Mouse (Mus musculus) midbrain, embryonic 16.5 days (tissue): Measurements from ENCODE around the gene Ap3b1. TPM values are rescaled to one million over a fixed set of nuclear protein-coding genes. Genes with fewer than 3 reads are reported as not detected.

ENCODE experiments used
- ATAC-seq: fragments of 200-750 bp; cut with Nextera tagmentation; 2 replicates; pipeline ENCODE4 v1.8.0; 2017; ENCODE audit warnings: moderate TSS enrichment
- H3K27ac ChIP-seq: fragments of 300-500 bp; sonication (generic); 2 replicates; pipeline ENCODE4 v1.5.1; 2014; ENCODE audit warnings: mild to moderate bottlenecking, low read length, mixed read lengths
- H3K27me3 ChIP-seq: fragments of 300-500 bp; sonication (generic); 2 replicates; pipeline ENCODE4 v1.6.1; 2014; ENCODE audit warnings: low read depth, low read length, mixed read lengths; ENCODE audit not compliant: control insufficient read depth, insufficient read depth
- H3K36me3 ChIP-seq: fragments of 300-500 bp; sonication (generic); 2 replicates; pipeline ENCODE4 v1.6.1; 2014; ENCODE audit warnings: mild to moderate bottlenecking, low read length, moderate library complexity, mixed read lengths; ENCODE audit not compliant: control insufficient read depth, insufficient read depth
- H3K4me1 ChIP-seq: fragments of 300-500 bp; sonication (generic); 2 replicates; pipeline ENCODE4 v1.6.1; 2014; ENCODE audit warnings: mild to moderate bottlenecking, low read length, mixed read lengths; ENCODE audit not compliant: control insufficient read depth, insufficient read depth
- H3K4me2 ChIP-seq: fragments of 300-500 bp; sonication (generic); 2 replicates; pipeline ENCODE4 v1.6.1; 2014; ENCODE audit warnings: mild to moderate bottlenecking, low read length, mixed read lengths
- H3K4me3 ChIP-seq: fragments of 300-500 bp; sonication (generic); 2 replicates; pipeline ENCODE4 v1.5.1; 2014; ENCODE audit warnings: low read depth, mild to moderate bottlenecking, low read length, moderate library complexity, mixed read lengths
- H3K9ac ChIP-seq: fragments of 300-500 bp; sonication (generic); 2 replicates; pipeline ENCODE4 v1.6.1; 2014; ENCODE audit warnings: low read depth, low read length, mixed read lengths
- H3K9me3 ChIP-seq: fragments of 300-500 bp; sonication (generic); replicated peaks from 2 replicates; pipeline ENCODE4 v1.6.1; 2014; ENCODE audit warnings: mild to moderate bottlenecking, low read length, mixed read lengths; ENCODE audit not compliant: control insufficient read depth, poor library complexity, severe bottlenecking
- WGBS: fragments of 180-500 bp; shearing (Covaris S2); extraction: QIAGEN DNeasy Blood & Tissue Kit; methylation state at CpG from one replicate; pipeline ENCODE4 v1.1.7; 2014; 5-methylcytosine and 5-hydroxymethylcytosine counted together
- polyA plus RNA-seq: library from polyadenylated mRNA; unstranded; fragments of >200 nt; fragmentation: Nextera tagmentation; extraction: Ambion mirVana; gene quantifications from 2 replicates; pipeline ENCODE4 v1.2.1, GENCODE M21; 2015

Ap3b1 gene
- polyA plus RNA-seq, 1 experiment from 2014 or later, result 27.2 TPM

GRCm38 (mm10) chr13:94367869-94368268 lies 9.1 kb downstream of the Ap3b1 start:
- H3K4me2 ChIP-seq, result no peak overlapping the region
- no peaks in the 10 kb centered on the region for H3K4me1 ChIP-seq
- no peaks in the 10 kb centered on the region for H3K9me3 ChIP-seq
- no peak for ATAC-seq
- no peaks in the 10 kb centered on the region for H3K27me3 ChIP-seq
- WGBS, result 92% methylated on average over 2 of the region's 2 CpGs
- H3K9ac ChIP-seq, result no peak overlapping the region
- no peaks in the 10 kb centered on the region for H3K36me3 ChIP-seq
- H3K4me3 ChIP-seq, result no peak overlapping the region
- no peak overlapping the region for H3K27ac ChIP-seq

GRCm38 (mm10) chr13:94370521-94370920 lies 11.8 kb downstream of the Ap3b1 start:
- Histone ChIP-seq H3K27me3 (no peaks in the 10 kb centered on the region), H3K4me2 (no peak overlapping the region), H3K9me3 (no peaks in the 10 kb centered on the region), H3K9ac (no peak overlapping the region), H3K27ac (no peak overlapping the region), H3K4me1 (no peaks in the 10 kb centered on the region), H3K4me3 (no peak overlapping the region), H3K36me3 (no peaks in the 10 kb centered on the region)
- 96% methylated on average over 10 of the region's 10 CpGs for WGBS
- no peak for ATAC-seq

- 70% methylated on average over 7 of the region's 7 CpGs for WGBS
- Histone ChIP-seq H3K36me3 (no peaks in the 10 kb centered on the region), H3K4me2 (no peak overlapping the region), H3K27me3 (no peaks in the 10 kb centered on the region), H3K4me3 (no peak overlapping the region), H3K9ac (no peak overlapping the region), H3K4me1 (no peaks in the 10 kb centered on the region), H3K9me3 (no peaks in the 10 kb centered on the region), H3K27ac (no peak overlapping the region)
- no peak for ATAC-seq
Observed at GRCm38 (mm10) chr13:94372066-94372465, 13.3 kb downstream of the Ap3b1 start.

- no peak overlapping the region for H3K27ac ChIP-seq
- H3K4me3 ChIP-seq, result no peak overlapping the region
- WGBS, result 95% methylated on average over 3 of the region's 3 CpGs
- no peaks in the 10 kb centered on the region for H3K36me3 ChIP-seq
- no peaks in the 10 kb centered on the region for H3K27me3 ChIP-seq
- no peaks in the 10 kb centered on the region for H3K9me3 ChIP-seq
- no peak overlapping the region for H3K4me2 ChIP-seq
- no peak overlapping the region for H3K9ac ChIP-seq
- H3K4me1 ChIP-seq, result no peaks in the 10 kb centered on the region
- no peak for ATAC-seq
Observed at GRCm38 (mm10) chr13:94374131-94374530, 15.4 kb downstream of the Ap3b1 start.

GRCm38 (mm10) chr13:94375526-94376390 lies 17.0 kb downstream of the Ap3b1 start:
- no peaks in the 10 kb centered on the region for H3K27me3 ChIP-seq
- peak; percentile 79; the same call in 1 of the 2 replicates for ATAC-seq
- H3K9me3 ChIP-seq, result no peaks in the 10 kb centered on the region
- H3K4me2 ChIP-seq, result no peak overlapping the region
- WGBS, result 72% methylated on average over 7 of the region's 7 CpGs
- H3K9ac ChIP-seq, result no peak overlapping the region
- H3K4me1 ChIP-seq, result no peaks in the 10 kb centered on the region
- no peak overlapping the region for H3K27ac ChIP-seq
- H3K36me3 ChIP-seq, result no peaks in the 10 kb centered on the region
- H3K4me3 ChIP-seq, result no peak overlapping the region

- Histone ChIP-seq H3K4me1 (0 out of 2 replicates have a peak, but pooled peaks cover 2% of the 10 kb centered on the region), H3K4me2 (no peak overlapping the region), H3K27ac (no peak overlapping the region), H3K36me3 (no peaks in the 10 kb centered on the region), H3K9ac (no peak overlapping the region), H3K27me3 (no peaks in the 10 kb centered on the region), H3K9me3 (no peaks in the 10 kb centered on the region), H3K4me3 (no peak overlapping the region)
- no peak for ATAC-seq
- 74% methylated on average over 4 of the region's 4 CpGs for WGBS
Observed at GRCm38 (mm10) chr13:94379006-94379405, 20.2 kb downstream of the Ap3b1 start.

- WGBS, result 88% methylated on average over 4 of the region's 4 CpGs
- no peak; the same call in 1 of the 2 replicates for ATAC-seq
- no peak overlapping the region for H3K4me2 ChIP-seq
- no peaks in the 10 kb centered on the region for H3K27me3 ChIP-seq
- no peak overlapping the region for H3K4me3 ChIP-seq
- no peak overlapping the region for H3K9ac ChIP-seq
- H3K9me3 ChIP-seq, result no peaks in the 10 kb centered on the region
- no peaks in the 10 kb centered on the region for H3K36me3 ChIP-seq
- no peak overlapping the region for H3K27ac ChIP-seq
- H3K4me1 ChIP-seq, result 0 out of 2 replicates have a peak, but pooled peaks cover 2% of the 10 kb centered on the region
Observed at GRCm38 (mm10) chr13:94381427-94381826, 22.7 kb downstream of the Ap3b1 start.

GRCm38 (mm10) chr13:94381829-94382675 lies 23.3 kb downstream of the Ap3b1 start:
- WGBS, result 76% methylated on average over 8 of the region's 8 CpGs
- no peaks in the 10 kb centered on the region for H3K9me3 ChIP-seq
- H3K4me1 ChIP-seq, result 0 out of 2 replicates have a peak, but pooled peaks cover 2% of the 10 kb centered on the region
- ATAC-seq, result peak; percentile 54
- no peak overlapping the region for H3K4me2 ChIP-seq
- no peaks in the 10 kb centered on the region for H3K27me3 ChIP-seq
- H3K27ac ChIP-seq, result no peak overlapping the region
- no peak overlapping the region for H3K9ac ChIP-seq
- no peak overlapping the region for H3K4me3 ChIP-seq
- no peaks in the 10 kb centered on the region for H3K36me3 ChIP-seq
